Mouse (Mus musculus) embryonic facial prominence, embryonic 13.5 days (tissue): Measurements from ENCODE around the gene Foxb1. TPM values are rescaled to one million over a fixed set of nuclear protein-coding genes. Genes with fewer than 3 reads are reported as not detected.

ENCODE experiments used
- ATAC-seq: fragments of 200-750 bp; cut with Nextera tagmentation; 2 replicates; pipeline ENCODE4 v1.8.0; 2017; ENCODE audit warnings: low read depth; ENCODE audit not compliant: insufficient number of reproducible peaks, insufficient read depth, low FRiP score, low TSS enrichment
- H3K27ac ChIP-seq: fragments of 300-500 bp; sonication (generic); 2 replicates; pipeline ENCODE4 v1.5.1; 2015; ENCODE audit warnings: moderate library complexity, mild to moderate bottlenecking, inconsistent platforms
- H3K27me3 ChIP-seq: fragments of 300-500 bp; sonication (generic); 2 replicates; pipeline ENCODE4 v1.6.1; 2015; ENCODE audit warnings: mild to moderate bottlenecking, inconsistent platforms
- H3K36me3 ChIP-seq: fragments of 300-500 bp; sonication (generic); 2 replicates; pipeline ENCODE4 v1.6.1; 2015; ENCODE audit warnings: mild to moderate bottlenecking, inconsistent platforms
- H3K4me1 ChIP-seq: fragments of 300-500 bp; sonication (generic); 2 replicates; pipeline ENCODE4 v1.6.1; 2015; ENCODE audit warnings: inconsistent platforms
- H3K4me2 ChIP-seq: fragments of 300-500 bp; sonication (generic); 2 replicates; pipeline ENCODE4 v1.6.1; 2015; ENCODE audit warnings: moderate library complexity, mild to moderate bottlenecking, inconsistent platforms
- H3K4me3 ChIP-seq: fragments of 300-500 bp; sonication (generic); 2 replicates; pipeline ENCODE4 v1.5.1; 2015; ENCODE audit warnings: mild to moderate bottlenecking, inconsistent platforms
- H3K9ac ChIP-seq: fragments of 300-500 bp; sonication (generic); 2 replicates; pipeline ENCODE4 v1.6.1; 2015; ENCODE audit warnings: mild to moderate bottlenecking, inconsistent platforms
- H3K9me3 ChIP-seq: fragments of 300-500 bp; sonication (generic); 2 replicates; pipeline ENCODE4 v1.6.1; 2016; ENCODE audit warnings: inconsistent platforms
- WGBS: fragments of 180-500 bp; shearing (Covaris S2); methylation state at CpG from one replicate; pipeline ENCODE4 v1.1.7; 2015; ENCODE audit warnings: mixed read lengths; 5-methylcytosine and 5-hydroxymethylcytosine counted together
- polyA plus RNA-seq: library from polyadenylated mRNA; unstranded; fragments of >200 nt; fragmentation: Nextera tagmentation; extraction: Ambion mirVana; gene quantifications from 2 replicates; pipeline ENCODE4 v1.2.1, GENCODE M21; 2015

The Foxb1 gene
- 0.08 TPM in 1 of 2 replicates, not detected in the other for polyA plus RNA-seq

GRCm38 (mm10) chr9:69760371-69761301, at the start of gene Foxb1:
Gene Foxb1 (minus strand): TSS chr9:69760940.
- Histone ChIP-seq H3K4me3 (peak within 1 kb of the TSS; percentile 19), H3K27ac (no peak within 1 kb of the TSS), H3K4me1 (peaks cover 38% of the 10 kb centered on the region), H3K36me3 (no peaks in the 10 kb centered on the region), H3K4me2 (peak within 1 kb of the TSS; percentile 37), H3K27me3 (peaks cover 98% of the 10 kb centered on the region), H3K9me3 (no peaks in the 10 kb centered on the region), H3K9ac (no peak within 1 kb of the TSS)
- WGBS: under 1% methylated on average over 60 of the region's 60 CpGs
- ATAC-seq: no peak

- H3K4me2 ChIP-seq: no peak overlapping the region
- WGBS: 55% methylated on average over 7 of the region's 7 CpGs
- H3K36me3 ChIP-seq: no peaks in the 10 kb centered on the region
- 0 out of 2 replicates have a peak, but pooled peaks cover 2% of the 10 kb centered on the region for H3K9me3 ChIP-seq
- H3K27me3 ChIP-seq: no peaks in the 10 kb centered on the region
- no peak for ATAC-seq
- H3K9ac ChIP-seq: no peak overlapping the region
- H3K27ac ChIP-seq: no peak overlapping the region
- no peaks in the 10 kb centered on the region for H3K4me1 ChIP-seq
- no peak overlapping the region for H3K4me3 ChIP-seq
Measured at GRCm38 (mm10) chr9:69790562-69790961, 29.8 kb upstream of the Foxb1 start.

- Histone ChIP-seq H3K4me2 (no peak overlapping the region), H3K9me3 (no peaks in the 10 kb centered on the region), H3K36me3 (no peaks in the 10 kb centered on the region), H3K27ac (no peak overlapping the region), H3K4me3 (no peak overlapping the region), H3K27me3 (peaks cover 23% of the 10 kb centered on the region; the same call in 1 of the 2 replicates), H3K4me1 (no peaks in the 10 kb centered on the region), H3K9ac (no peak overlapping the region)
- WGBS: 59% methylated on average over 2 of the region's 2 CpGs
- no peak for ATAC-seq
Measured at GRCm38 (mm10) chr9:69779996-69780395, 19.3 kb upstream of the Foxb1 start.

GRCm38 (mm10) chr9:69769949-69770585, 9.3 kb upstream of the Foxb1 start:
- no peak overlapping the region for H3K9ac ChIP-seq
- 0 out of 2 replicates have a peak, but pooled peaks cover 1% of the 10 kb centered on the region for H3K4me1 ChIP-seq
- H3K9me3 ChIP-seq: no peaks in the 10 kb centered on the region
- ATAC-seq: no peak
- H3K4me2 ChIP-seq: no peak overlapping the region
- WGBS: 3% methylated on average over 21 of the region's 21 CpGs
- H3K27ac ChIP-seq: no peak overlapping the region
- H3K27me3 ChIP-seq: peaks cover 97% of the 10 kb centered on the region
- no peaks in the 10 kb centered on the region for H3K36me3 ChIP-seq
- no peak overlapping the region for H3K4me3 ChIP-seq

- Histone ChIP-seq H3K9ac (no peak overlapping the region), H3K4me1 (0 out of 2 replicates have a peak, but pooled peaks cover 6% of the 10 kb centered on the region), H3K9me3 (no peaks in the 10 kb centered on the region), H3K36me3 (no peaks in the 10 kb centered on the region), H3K27me3 (peaks cover 100% of the 10 kb centered on the region), H3K4me3 (no peak overlapping the region), H3K4me2 (no peak overlapping the region), H3K27ac (no peak overlapping the region)
- no peak for ATAC-seq
- 1% methylated on average over 36 of the region's 36 CpGs for WGBS
Measured at GRCm38 (mm10) chr9:69769091-69769948, 8.6 kb upstream of the Foxb1 start.

GRCm38 (mm10) chr9:69768136-69768875, 7.6 kb upstream of the Foxb1 start:
- no peak for ATAC-seq
- WGBS: 1% methylated on average over 28 of the region's 28 CpGs

GRCm38 (mm10) chr9:69767421-69767820, 6.7 kb upstream of the Foxb1 start:
- peaks cover 11% of the 10 kb centered on the region for H3K4me1 ChIP-seq
- H3K36me3 ChIP-seq: no peaks in the 10 kb centered on the region
- no peak for ATAC-seq
- no peak overlapping the region for H3K4me3 ChIP-seq
- no peaks in the 10 kb centered on the region for H3K9me3 ChIP-seq
- peaks cover 100% of the 10 kb centered on the region for H3K27me3 ChIP-seq
- no peak overlapping the region for H3K9ac ChIP-seq
- no peak overlapping the region for H3K4me2 ChIP-seq
- WGBS: under 1% methylated on average over 10 of the region's 12 CpGs
- H3K27ac ChIP-seq: no peak overlapping the region

More at GRCm38 (mm10) chr9:69768136-69768875, 7.6 kb upstream of the Foxb1 start:
- H3K36me3 ChIP-seq: no peaks in the 10 kb centered on the region
- no peak overlapping the region for H3K9ac ChIP-seq
- H3K27ac ChIP-seq: no peak overlapping the region
- peaks cover 100% of the 10 kb centered on the region for H3K27me3 ChIP-seq
- no peak overlapping the region for H3K4me2 ChIP-seq
- H3K4me3 ChIP-seq: no peak overlapping the region
- 0 out of 2 replicates have a peak, but pooled peaks cover 7% of the 10 kb centered on the region for H3K4me1 ChIP-seq
- H3K9me3 ChIP-seq: no peaks in the 10 kb centered on the region

- no peaks in the 10 kb centered on the region for H3K9me3 ChIP-seq
- H3K4me2 ChIP-seq: no peak overlapping the region
- no peak overlapping the region for H3K27ac ChIP-seq
- H3K4me3 ChIP-seq: no peak overlapping the region
- under 1% methylated on average over 4 of the region's 4 CpGs for WGBS
- H3K4me1 ChIP-seq: peaks cover 11% of the 10 kb centered on the region
- H3K27me3 ChIP-seq: peaks cover 100% of the 10 kb centered on the region
- ATAC-seq: no peak
- no peaks in the 10 kb centered on the region for H3K36me3 ChIP-seq
- no peak overlapping the region for H3K9ac ChIP-seq
Measured at GRCm38 (mm10) chr9:69766936-69767335, 6.2 kb upstream of the Foxb1 start.

- 0% methylated on average over 8 of the region's 8 CpGs for WGBS
- Histone ChIP-seq H3K9me3 (no peaks in the 10 kb centered on the region), H3K4me3 (no peak overlapping the region), H3K4me1 (peaks cover 11% of the 10 kb centered on the region), H3K36me3 (no peaks in the 10 kb centered on the region), H3K27me3 (peaks cover 100% of the 10 kb centered on the region), H3K9ac (no peak overlapping the region), H3K4me2 (no peak overlapping the region), H3K27ac (no peak overlapping the region)
- ATAC-seq: no peak
Measured at GRCm38 (mm10) chr9:69766301-69766700, 5.6 kb upstream of the Foxb1 start.

GRCm38 (mm10) chr9:69765483-69766050, 4.8 kb upstream of the Foxb1 start:
- Histone ChIP-seq H3K27me3 (peaks cover 100% of the 10 kb centered on the region), H3K9ac (no peak overlapping the region), H3K9me3 (no peaks in the 10 kb centered on the region), H3K4me3 (no peak overlapping the region), H3K36me3 (no peaks in the 10 kb centered on the region), H3K4me1 (peaks cover 16% of the 10 kb centered on the region), H3K27ac (no peak overlapping the region), H3K4me2 (no peak overlapping the region)
- ATAC-seq: no peak
- 3% methylated on average over 8 of the region's 8 CpGs for WGBS
